10 mouse cellular contexts compared by ENCODE assay signal in genomic region chr2:167055386-167055785, GRCm38 (mm10). TPM values are rescaled to one million over a fixed set of nuclear protein-coding genes. Genes with fewer than 3 reads are reported as not detected.
A peak's percentile ranks its signal among the peaks of the same experiment; 100 is the strongest.
DNase-seq lines count a peak whose midpoint lies in the region; ATAC-seq lines count a peak whose summit lies in the region.
"Had no signal": no experiment of that assay in that cellular context is flagged by ENCODE, and none has a peak within 500 bp of the region (broad histone marks: within the 10 kb centered on the region; RNA-seq: fewer than 3 reads in every experiment).

No protein-coding gene starts in this region.

- no peak overlapping the region for H3K27ac ChIP-seq in midbrain, embryonic 13.5 days
- H3K27ac ChIP-seq in midbrain, embryonic 15.5 days: no peak overlapping the region
- H3K27ac ChIP-seq in hindbrain, embryonic 14.5 days: no peak overlapping the region

- H3K4me1 ChIP-seq in midbrain, embryonic 13.5 days (replicated peaks): peaks cover 21% of the 10 kb centered on the region
- H3K4me1 ChIP-seq in midbrain, embryonic 15.5 days: peaks cover 12% of the 10 kb centered on the region
- H3K4me1 ChIP-seq in hindbrain, embryonic 14.5 days (replicated peaks; ENCODE audit: control insufficient read depth, insufficient read depth, low read length): 0 out of 2 replicates have a peak, but pooled peaks cover 8% of the 10 kb centered on the region

- H3K4me3 ChIP-seq in midbrain, embryonic 13.5 days (replicated peaks): no peak overlapping the region
- H3K4me3 ChIP-seq in midbrain, embryonic 15.5 days: no peak overlapping the region
- H3K4me3 ChIP-seq in hindbrain, embryonic 14.5 days (replicated peaks; ENCODE audit: low read length): no peak overlapping the region
- H3K4me3 ChIP-seq: megakaryocyte, embryonic 14.5 days had no signal

- no peaks in the 10 kb centered on the region for H3K9me3 ChIP-seq in midbrain, embryonic 13.5 days
- no peaks in the 10 kb centered on the region for H3K9me3 ChIP-seq in midbrain, embryonic 15.5 days
- no peaks in the 10 kb centered on the region for H3K9me3 ChIP-seq in hindbrain, embryonic 14.5 days (ENCODE audit: control insufficient read depth, low read length)
- H3K9me3 ChIP-seq: megakaryocyte, embryonic 14.5 days had no signal

- peak; percentile 59 for DNase-seq in adrenal gland, postnatal 14 days
- DNase-seq in adrenal gland, postnatal 25 days: no peak
- peak; percentile 79 for DNase-seq in kidney, postnatal 14 days
- peak; percentile 73 for DNase-seq in skeletal muscle tissue, adult 2 months (ENCODE audit: low read depth, low spot score)
- DNase-seq in frontal cortex, postnatal 14 days (ENCODE audit: low spot score in 2 of 2): no peak
- no peak for DNase-seq in hindbrain, embryonic 14.5 days (ENCODE audit: low spot score)
- DNase-seq: layer of hippocampus, postnatal 36 days had no signal

- peaks cover 81% of the 10 kb centered on the region for H3K36me3 ChIP-seq in midbrain, embryonic 13.5 days
- H3K36me3 ChIP-seq in midbrain, embryonic 15.5 days (replicated peaks): peaks cover 43% of the 10 kb centered on the region
- H3K36me3 ChIP-seq in hindbrain, embryonic 14.5 days (replicated peaks; ENCODE audit: control insufficient read depth, insufficient read depth): peaks cover 72% of the 10 kb centered on the region

- no peak for ATAC-seq in midbrain, embryonic 13.5 days
- no peak for ATAC-seq in midbrain, embryonic 15.5 days (replicated peaks)
- ATAC-seq in hindbrain, embryonic 14.5 days (ENCODE audit: low FRiP score): no peak

- no peaks in the 10 kb centered on the region for H3K27me3 ChIP-seq in midbrain, embryonic 13.5 days
- no peaks in the 10 kb centered on the region for H3K27me3 ChIP-seq in midbrain, embryonic 15.5 days (replicated peaks)
- H3K27me3 ChIP-seq in hindbrain, embryonic 14.5 days (ENCODE audit: control insufficient read depth, insufficient read depth, low read length): no peaks in the 10 kb centered on the region
- H3K27me3 ChIP-seq: megakaryocyte, embryonic 14.5 days had no signal

- H3K4me2 ChIP-seq in midbrain, embryonic 13.5 days (replicated peaks): no peak overlapping the region
- H3K4me2 ChIP-seq in midbrain, embryonic 15.5 days: no peak overlapping the region
- H3K4me2 ChIP-seq in hindbrain, embryonic 14.5 days (replicated peaks): no peak overlapping the region

- peak overlapping the region; percentile 20; the same call in 1 of the 2 replicates for H3K9ac ChIP-seq in midbrain, embryonic 13.5 days (replicated peaks)
- H3K9ac ChIP-seq in midbrain, embryonic 15.5 days: no peak overlapping the region
- H3K9ac ChIP-seq in hindbrain, embryonic 14.5 days: no peak overlapping the region

- 93% methylated on average over 15 of the region's 15 CpGs for WGBS in midbrain, embryonic 13.5 days
- 85% methylated on average over 15 of the region's 15 CpGs for WGBS in midbrain, embryonic 15.5 days
- 83% methylated on average over 15 of the region's 15 CpGs for WGBS in hindbrain, embryonic 14.5 days

RNA-seq across cellular contexts. Expression of gene Znfx1, which starts 7.4 kb away (rescaled TPM):
- total RNA-seq in adrenal gland, postnatal 14 days (2021): 37.7 and 43.5 TPM in 2 replicates
- 49.2 and 51.7 TPM in 2 replicates for total RNA-seq in adrenal gland, postnatal 25 days (2021)
- polyA plus RNA-seq in midbrain, embryonic 13.5 days (2015; fragmentation: Nextera tagmentation; extraction: Ambion mirVana): 6.0 and 7.8 TPM in 2 replicates
- 9.5 and 10.1 TPM in 2 replicates for polyA plus RNA-seq in midbrain, embryonic 15.5 days (2015; fragmentation: Nextera tagmentation; extraction: Ambion mirVana)
- polyA plus RNA-seq in hindbrain, embryonic 14.5 days (2014; fragmentation: Nextera tagmentation; extraction: Ambion mirVana): 8.7 and 9.8 TPM in 2 replicates

RNA-seq across cellular contexts. Expression of gene Ddx27, which starts 40.4 kb away (rescaled TPM):
- total RNA-seq in adrenal gland, postnatal 14 days (2021): 34.6 and 43.0 TPM in 2 replicates
- total RNA-seq in adrenal gland, postnatal 25 days (2021): 33.6 and 35.8 TPM in 2 replicates
- 40.3 TPM in 2 replicates for polyA plus RNA-seq in midbrain, embryonic 13.5 days (2015; fragmentation: Nextera tagmentation; extraction: Ambion mirVana)
- 38.8 and 40.7 TPM in 2 replicates for polyA plus RNA-seq in midbrain, embryonic 15.5 days (2015; fragmentation: Nextera tagmentation; extraction: Ambion mirVana)
- 28.1 and 29.3 TPM in 2 replicates for polyA plus RNA-seq in hindbrain, embryonic 14.5 days (2014; fragmentation: Nextera tagmentation; extraction: Ambion mirVana)

RNA-seq across cellular contexts. Expression of gene Stau1, which starts 59.3 kb away (rescaled TPM):
- 69.9 and 70.8 TPM in 2 replicates for total RNA-seq in adrenal gland, postnatal 14 days (2021)
- total RNA-seq in adrenal gland, postnatal 25 days (2021): 88.6 and 93.2 TPM in 2 replicates
- 119 and 121 TPM in 2 replicates for polyA plus RNA-seq in midbrain, embryonic 13.5 days (2015; fragmentation: Nextera tagmentation; extraction: Ambion mirVana)
- 114 and 122 TPM in 2 replicates for polyA plus RNA-seq in midbrain, embryonic 15.5 days (2015; fragmentation: Nextera tagmentation; extraction: Ambion mirVana)
- 103 and 107 TPM in 2 replicates for polyA plus RNA-seq in hindbrain, embryonic 14.5 days (2014; fragmentation: Nextera tagmentation; extraction: Ambion mirVana)

Comparison
In these comparisons a context has a peak if more than half of its experiments do, and no peak if none do; other contexts are left out.
1. DNase-seq: peak in adrenal gland, postnatal 14 days (single experiment), kidney, postnatal 14 days (single experiment) and skeletal muscle tissue, adult 2 months (single experiment); none in adrenal gland, postnatal 25 days (single experiment), frontal cortex, postnatal 14 days (0 of 2) and hindbrain, embryonic 14.5 days (single experiment).